Mouse (Mus musculus): ENCODE measurements around the gene Pglyrp4. TPM values are rescaled to one million over a fixed set of nuclear protein-coding genes. Genes with fewer than 3 reads are reported as not detected.

Gene Pglyrp4
- not detected for polyA plus RNA-seq (2017; shearing (Covaris generic))

GRCm38 (mm10) chr3:90726606-90727005, at the start of gene Pglyrp4:
Gene Pglyrp4 (plus strand): TSS chr3:90726906.

GRCm38 (mm10) chr3:90695613-90696012, 31.1 kb upstream of the Pglyrp4 start, which contains the start of gene S100a9:
Gene S100a9 (minus strand): TSS chr3:90695721.

GRCm38 (mm10) chr3:90777776-90778175, 51.1 kb downstream of the Pglyrp4 start, which contains the start of gene Gm5849:
Gene Gm5849 (minus strand): TSS chr3:90777876.

Other genes starting within 250 kb of the Pglyrp4 start
- gene Snapin, start 235.9 kb upstream of the Pglyrp4 start, polyA plus RNA-seq (2017; shearing (Covaris generic)) = 54.4 TPM
- gene Chtop, start 217.4 kb upstream of the Pglyrp4 start, polyA plus RNA-seq (2017; shearing (Covaris generic)) = 165 TPM
- 2.7 TPM for gene S100a1, start 212.5 kb upstream of the Pglyrp4 start, polyA plus RNA-seq (2017; shearing (Covaris generic))
- gene S100a13, start 212.5 kb upstream of the Pglyrp4 start, polyA plus RNA-seq (2017; shearing (Covaris generic)) = 153 TPM
- not detected for gene S100a14, start 200.1 kb upstream of the Pglyrp4 start, polyA plus RNA-seq (2017; shearing (Covaris generic))
- gene S100a16, start 189.7 kb upstream of the Pglyrp4 start, polyA plus RNA-seq (2017; shearing (Covaris generic)) = not detected
- 3.4 TPM for gene S100a3, start 166.3 kb upstream of the Pglyrp4 start, polyA plus RNA-seq (2017; shearing (Covaris generic))
- not detected for gene S100a2, start 136.7 kb upstream of the Pglyrp4 start, polyA plus RNA-seq (2017; shearing (Covaris generic))
- gene Gm42674, start 125.0 kb upstream of the Pglyrp4 start, polyA plus RNA-seq (2017; shearing (Covaris generic)) = not detected
- gene S100a4, start 123.1 kb upstream of the Pglyrp4 start, polyA plus RNA-seq (2017; shearing (Covaris generic)) = 366 TPM
- gene S100a5, start 118.4 kb upstream of the Pglyrp4 start, polyA plus RNA-seq (2017; shearing (Covaris generic)) = not detected
- 1,053 TPM for gene S100a6, start 114.0 kb upstream of the Pglyrp4 start, polyA plus RNA-seq (2017; shearing (Covaris generic))
- gene S100a7a, start 72.9 kb upstream of the Pglyrp4 start, polyA plus RNA-seq (2017; shearing (Covaris generic)) = 0.29 TPM
- not detected for gene S100a8, start 57.9 kb upstream of the Pglyrp4 start, polyA plus RNA-seq (2017; shearing (Covaris generic))
- not detected for gene S100a9, start 31.2 kb upstream of the Pglyrp4 start, polyA plus RNA-seq (2017; shearing (Covaris generic))
- not detected for gene Gm5849, start 51.0 kb downstream of the Pglyrp4 start, polyA plus RNA-seq (2017; shearing (Covaris generic))

Measured in effector memory CD4-positive, alpha-beta T cell, adult 7 months (primary cell).